Mouse (Mus musculus): ENCODE measurements at regions not wholly inside any gene's neighbourhood (a gene's known extent, or its start where the extent isn't known, plus 50 kb on each side); places are given as distances from the start of the nearest gene placed in this dataset.

DNA sequence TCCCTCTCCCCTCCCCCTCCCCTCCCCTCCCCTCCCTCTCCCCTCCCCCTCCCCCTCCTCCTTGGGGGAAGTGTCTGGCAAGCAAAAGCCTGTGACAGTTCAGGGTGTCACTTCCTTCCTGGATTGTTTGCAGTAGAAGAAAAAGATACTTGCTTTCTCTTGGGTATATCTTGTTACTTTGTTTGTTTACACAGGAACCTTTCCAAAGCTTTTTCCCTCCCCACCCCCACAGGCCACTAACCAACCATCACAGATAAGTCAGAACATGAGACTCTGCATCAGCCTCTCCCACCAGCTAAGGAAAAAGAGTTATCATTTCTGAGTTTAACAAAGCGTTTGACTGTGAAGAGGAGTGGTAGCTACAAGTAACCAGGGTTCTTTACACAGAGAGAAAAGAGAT lies 95.5 kb upstream of the Ado start:
- no peak for ATAC-seq (ENCODE audit: extremely low read depth, insufficient number of reproducible peaks, low FRiP score, low TSS enrichment)
- 0 out of 2 replicates have a peak overlapping the region, but pooled peaks have one; percentile 24 for H3K27ac ChIP-seq (replicated peaks)
- WGBS: 7% methylated on average over 1 of the region's 1 CpGs
- H3K9ac ChIP-seq: no peak overlapping the region
- H3K4me2 ChIP-seq: no peak overlapping the region
- no peaks in the 10 kb centered on the region for H3K36me3 ChIP-seq
- peaks cover 28% of the 10 kb centered on the region for H3K4me1 ChIP-seq
- no peaks in the 10 kb centered on the region; the same call in 1 of the 2 replicates for H3K27me3 ChIP-seq (replicated peaks)
- no peaks in the 10 kb centered on the region for H3K9me3 ChIP-seq
- H3K4me3 ChIP-seq: no peak overlapping the region

DNA sequence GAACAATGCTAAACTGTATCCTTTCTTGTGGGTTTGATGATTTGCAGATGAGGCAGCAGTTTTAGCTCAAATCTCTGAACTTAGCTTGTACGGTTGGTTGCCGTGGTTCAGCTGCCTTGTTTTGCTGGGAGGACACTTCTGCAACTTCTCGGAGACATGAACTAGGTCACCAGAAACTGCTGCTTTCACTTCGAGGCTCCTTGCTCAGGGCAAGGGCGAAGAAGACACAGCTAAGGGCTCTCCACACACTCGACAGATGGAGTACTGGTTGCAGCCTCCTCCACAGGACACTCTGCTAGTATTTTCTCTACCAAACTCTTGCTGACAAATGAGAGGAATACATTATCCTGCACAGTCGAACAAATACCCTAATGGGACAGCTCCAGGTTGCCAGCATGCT lies 94.9 kb upstream of the Ado start:
- H3K9me3 ChIP-seq: no peaks in the 10 kb centered on the region
- H3K4me1 ChIP-seq: peaks cover 26% of the 10 kb centered on the region
- 26% methylated on average over 7 of the region's 7 CpGs for WGBS
- no peak for ATAC-seq (ENCODE audit: extremely low read depth, insufficient number of reproducible peaks, low FRiP score, low TSS enrichment)
- H3K9ac ChIP-seq: no peak overlapping the region
- no peaks in the 10 kb centered on the region; the same call in 1 of the 2 replicates for H3K27me3 ChIP-seq (replicated peaks)
- no peak overlapping the region for H3K4me2 ChIP-seq
- H3K4me3 ChIP-seq: no peak overlapping the region
- no peak overlapping the region for H3K27ac ChIP-seq (replicated peaks)
- H3K36me3 ChIP-seq: no peaks in the 10 kb centered on the region

DNA sequence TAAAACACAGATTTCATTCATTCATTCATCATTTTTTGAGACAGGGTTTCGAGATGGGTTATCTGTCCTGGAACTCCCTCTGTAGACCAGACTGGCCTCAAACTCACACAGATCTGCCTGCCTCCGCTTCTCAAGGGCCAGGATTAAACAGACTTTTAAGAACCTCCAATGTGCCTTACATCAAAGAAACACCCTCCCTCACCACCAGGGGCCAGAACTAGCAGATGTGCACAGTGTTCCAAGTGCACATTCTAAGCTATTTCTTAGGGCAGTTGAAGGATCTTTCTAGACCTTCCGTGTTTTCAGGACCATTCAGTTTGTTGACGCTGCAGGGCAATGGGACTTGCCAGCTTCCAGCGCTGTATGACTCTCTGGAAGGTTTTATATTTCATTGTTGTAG lies 88.6 kb upstream of the Ado start:
- no peaks in the 10 kb centered on the region for H3K36me3 ChIP-seq
- no peaks in the 10 kb centered on the region for H3K27me3 ChIP-seq (replicated peaks)
- no peak overlapping the region for H3K27ac ChIP-seq (replicated peaks)
- ATAC-seq (ENCODE audit: extremely low read depth, insufficient number of reproducible peaks, low FRiP score, low TSS enrichment): no peak
- peaks cover 5% of the 10 kb centered on the region; the same call in 1 of the 2 replicates for H3K4me1 ChIP-seq
- 53% methylated on average over 5 of the region's 5 CpGs for WGBS
- no peak overlapping the region for H3K4me3 ChIP-seq
- H3K9me3 ChIP-seq: no peaks in the 10 kb centered on the region
- no peak overlapping the region for H3K9ac ChIP-seq
- peak overlapping the region; percentile 64; the same call in 1 of the 2 replicates for H3K4me2 ChIP-seq

DNA sequence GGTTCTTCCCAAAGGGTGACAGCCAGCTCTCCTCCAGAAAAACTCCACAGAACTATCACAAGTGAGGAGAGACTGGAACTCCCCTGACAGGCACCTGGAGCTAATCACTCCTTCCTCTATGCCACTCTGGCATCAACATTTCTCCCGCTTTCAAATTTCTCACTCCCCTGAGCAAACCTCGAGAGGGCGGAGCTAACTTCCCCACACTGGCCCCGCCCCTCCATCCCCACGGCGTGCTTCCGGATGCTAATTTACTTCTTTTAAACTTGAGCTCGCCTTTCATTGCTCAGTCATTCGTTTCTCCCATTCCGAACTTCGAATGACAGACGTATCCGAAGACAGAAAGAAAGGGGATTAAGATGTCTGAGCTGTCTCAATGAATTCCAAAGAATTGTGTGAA lies 87.8 kb upstream of the Ado start:
- peaks cover 5% of the 10 kb centered on the region; the same call in 1 of the 2 replicates for H3K4me1 ChIP-seq
- H3K9ac ChIP-seq: no peak overlapping the region
- ATAC-seq (ENCODE audit: extremely low read depth, insufficient number of reproducible peaks, low FRiP score, low TSS enrichment): no peak
- no peaks in the 10 kb centered on the region for H3K27me3 ChIP-seq (replicated peaks)
- 6% methylated on average over 13 of the region's 13 CpGs for WGBS
- no peaks in the 10 kb centered on the region for H3K36me3 ChIP-seq
- H3K9me3 ChIP-seq: no peaks in the 10 kb centered on the region
- no peak overlapping the region for H3K27ac ChIP-seq (replicated peaks)
- peak overlapping the region; percentile 30 for H3K4me3 ChIP-seq
- H3K4me2 ChIP-seq: peak overlapping the region; percentile 64

DNA sequence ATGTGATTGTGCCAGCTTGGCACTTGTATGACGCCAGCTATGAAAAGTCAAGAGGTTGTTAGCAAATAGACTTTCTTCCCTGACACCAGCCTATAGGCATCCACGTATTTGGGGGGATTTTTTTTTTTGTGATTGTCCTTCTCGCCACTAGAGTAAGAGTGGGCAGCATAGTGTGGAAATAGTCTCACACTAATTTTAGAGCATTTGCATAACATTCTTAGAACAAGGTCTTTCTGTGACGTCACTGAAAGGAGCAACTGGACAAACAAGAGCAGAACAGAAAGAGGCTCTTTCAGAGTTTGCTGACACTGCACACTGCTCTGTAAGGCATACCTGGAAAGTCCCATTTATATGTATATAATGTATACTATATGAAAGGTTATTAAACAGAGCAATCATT lies 86.0 kb upstream of the Ado start:
- no peaks in the 10 kb centered on the region for H3K36me3 ChIP-seq
- no peak for ATAC-seq (ENCODE audit: extremely low read depth, insufficient number of reproducible peaks, low FRiP score, low TSS enrichment)
- no peak overlapping the region for H3K4me3 ChIP-seq
- H3K27ac ChIP-seq (replicated peaks): no peak overlapping the region
- H3K4me1 ChIP-seq: peaks cover 5% of the 10 kb centered on the region; the same call in 1 of the 2 replicates
- H3K9me3 ChIP-seq: no peaks in the 10 kb centered on the region
- H3K9ac ChIP-seq: no peak overlapping the region
- H3K4me2 ChIP-seq: no peak overlapping the region
- 73% methylated on average over 4 of the region's 4 CpGs for WGBS
- no peaks in the 10 kb centered on the region for H3K27me3 ChIP-seq (replicated peaks)

DNA sequence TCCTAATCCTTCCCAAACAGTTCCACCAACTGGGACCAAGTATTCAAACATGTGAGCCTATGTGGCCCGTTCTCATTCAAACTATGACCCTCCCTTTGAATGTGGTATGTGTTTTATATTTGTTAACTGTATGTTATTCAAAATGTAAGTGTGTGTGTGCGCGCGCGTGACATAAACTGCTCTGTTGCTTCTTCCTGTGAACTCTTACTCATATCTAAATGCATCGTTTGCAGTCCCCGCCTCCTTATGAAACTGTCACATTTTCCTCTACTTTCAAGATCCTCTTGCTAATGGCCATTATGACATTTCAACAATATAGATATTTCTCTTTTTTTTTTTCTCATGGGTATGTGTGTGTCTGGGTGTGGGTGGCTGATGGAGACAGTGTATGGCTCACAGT lies 84.3 kb upstream of the Ado start:
- ATAC-seq (ENCODE audit: extremely low read depth, insufficient number of reproducible peaks, low FRiP score, low TSS enrichment): no peak
- WGBS: 89% methylated on average over 7 of the region's 7 CpGs
- no peak overlapping the region for H3K4me2 ChIP-seq

DNA sequence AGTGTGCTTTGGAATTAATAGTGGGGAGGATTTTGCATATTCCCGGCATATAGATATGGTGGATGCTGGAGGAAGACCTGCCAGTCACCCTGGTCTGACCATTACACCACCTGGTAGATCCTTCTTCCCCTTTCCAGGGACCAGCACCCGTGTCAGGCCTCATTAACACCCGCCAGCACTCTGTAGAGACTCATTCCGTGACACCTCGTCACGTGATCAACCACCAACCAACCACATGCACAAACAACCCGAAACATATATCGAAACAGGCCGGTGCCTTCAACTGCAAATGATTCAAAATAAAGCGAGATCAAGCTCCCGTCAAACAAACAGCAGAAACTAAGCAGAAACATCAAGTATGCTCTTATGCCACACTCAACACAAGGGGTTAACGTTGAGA lies 74.6 kb upstream of the Ado start:
- no peak overlapping the region for H3K27ac ChIP-seq (replicated peaks)
- 76% methylated on average over 12 of the region's 12 CpGs for WGBS
- no peaks in the 10 kb centered on the region for H3K36me3 ChIP-seq
- H3K27me3 ChIP-seq (replicated peaks): no peaks in the 10 kb centered on the region
- no peaks in the 10 kb centered on the region for H3K9me3 ChIP-seq
- H3K9ac ChIP-seq: no peak overlapping the region
- no peak overlapping the region for H3K4me2 ChIP-seq
- no peak for ATAC-seq (ENCODE audit: extremely low read depth, insufficient number of reproducible peaks, low FRiP score, low TSS enrichment)
- no peaks in the 10 kb centered on the region for H3K4me1 ChIP-seq
- H3K4me3 ChIP-seq: no peak overlapping the region

More for the DNA sequence above, 84.3 kb upstream of the Ado start:
- Histone ChIP-seq H3K36me3 (no peaks in the 10 kb centered on the region), H3K27ac (replicated peaks) (no peak overlapping the region), H3K4me1 (peaks cover 5% of the 10 kb centered on the region; the same call in 1 of the 2 replicates), H3K9me3 (no peaks in the 10 kb centered on the region), H3K9ac (no peak overlapping the region), H3K27me3 (replicated peaks) (no peaks in the 10 kb centered on the region), H3K4me3 (no peak overlapping the region)

DNA sequence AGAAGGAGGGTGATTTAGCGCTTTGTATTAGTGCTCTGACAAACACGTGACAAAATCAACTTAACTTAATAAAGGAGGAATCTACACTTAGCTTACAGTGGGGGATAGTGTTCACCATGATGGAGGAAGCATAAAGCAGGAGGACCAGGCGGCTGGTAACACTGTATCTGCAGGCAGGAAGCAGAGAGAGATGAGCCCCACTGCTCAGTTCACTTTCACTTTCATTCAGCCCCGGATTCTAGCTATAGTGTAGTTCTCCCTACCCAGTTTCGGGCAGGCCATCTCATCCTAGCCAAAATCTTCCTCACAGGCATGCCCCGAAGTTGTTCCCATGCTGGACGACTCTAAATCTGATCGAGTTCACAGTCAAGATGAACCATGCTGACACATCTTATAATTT lies 71.3 kb upstream of the Ado start:
- H3K27ac ChIP-seq (replicated peaks): no peak overlapping the region

DNA sequence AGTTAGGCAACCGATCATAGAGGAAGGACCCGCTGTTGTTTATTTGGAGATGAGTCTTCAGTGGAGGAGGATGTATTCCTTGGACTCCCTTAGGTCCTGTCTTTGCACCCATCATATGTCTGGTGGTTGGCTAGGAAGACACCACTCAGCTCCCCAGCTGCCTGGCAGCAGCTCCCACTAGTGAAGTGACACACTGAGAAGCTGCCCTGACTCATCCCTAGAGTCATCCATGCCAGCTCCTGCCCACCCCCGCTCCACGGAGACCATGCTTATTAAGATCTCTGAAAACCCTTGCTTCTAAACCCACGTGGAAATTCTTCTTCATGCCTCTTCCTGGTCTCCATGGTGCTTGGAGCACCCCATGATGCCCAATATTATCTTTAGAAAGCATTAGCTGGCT lies 69.4 kb upstream of the Ado start:
- H3K4me1 ChIP-seq: no peaks in the 10 kb centered on the region
- no peak overlapping the region for H3K4me2 ChIP-seq
- 74% methylated on average over 5 of the region's 5 CpGs for WGBS
- no peak for ATAC-seq (ENCODE audit: extremely low read depth, insufficient number of reproducible peaks, low FRiP score, low TSS enrichment)
- H3K9ac ChIP-seq: no peak overlapping the region
- no peak overlapping the region for H3K27ac ChIP-seq (replicated peaks)
- H3K9me3 ChIP-seq: no peaks in the 10 kb centered on the region
- H3K4me3 ChIP-seq: no peak overlapping the region
- H3K36me3 ChIP-seq: no peaks in the 10 kb centered on the region
- H3K27me3 ChIP-seq (replicated peaks): no peaks in the 10 kb centered on the region

More for the DNA sequence above, 71.3 kb upstream of the Ado start:
- WGBS: 72% methylated on average over 8 of the region's 8 CpGs
- Histone ChIP-seq H3K4me1 (no peaks in the 10 kb centered on the region), H3K9ac (no peak overlapping the region), H3K4me3 (no peak overlapping the region), H3K9me3 (no peaks in the 10 kb centered on the region), H3K36me3 (no peaks in the 10 kb centered on the region), H3K4me2 (no peak overlapping the region), H3K27me3 (replicated peaks) (no peaks in the 10 kb centered on the region)
- ATAC-seq (ENCODE audit: extremely low read depth, insufficient number of reproducible peaks, low FRiP score, low TSS enrichment): no peak

DNA sequence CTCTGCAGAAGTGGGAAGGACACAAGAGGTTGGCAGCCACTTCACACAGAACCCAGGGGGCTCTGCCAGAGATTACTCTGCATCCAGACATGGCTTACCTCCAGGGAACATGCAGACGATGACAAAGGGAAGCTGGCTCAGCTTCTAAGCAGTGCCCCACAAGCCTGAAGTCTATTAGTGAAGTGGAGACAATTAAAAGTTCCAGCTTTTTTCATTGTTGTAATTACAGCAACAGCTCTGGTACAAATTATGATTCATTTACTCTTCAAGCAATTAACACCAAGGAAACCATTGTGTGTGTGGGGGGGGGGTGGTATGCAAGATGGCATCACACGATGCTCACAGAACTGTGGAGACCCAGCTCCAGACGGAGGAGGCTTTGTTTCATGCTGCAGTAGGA lies 66.3 kb upstream of the Ado start:
- no peak overlapping the region for H3K9ac ChIP-seq
- H3K4me2 ChIP-seq: no peak overlapping the region
- no peak overlapping the region for H3K4me3 ChIP-seq
- H3K36me3 ChIP-seq: no peaks in the 10 kb centered on the region
- no peak for ATAC-seq (ENCODE audit: extremely low read depth, insufficient number of reproducible peaks, low FRiP score, low TSS enrichment)
- WGBS: 62% methylated on average over 3 of the region's 3 CpGs
- no peak overlapping the region for H3K27ac ChIP-seq (replicated peaks)
- no peaks in the 10 kb centered on the region for H3K4me1 ChIP-seq
- H3K27me3 ChIP-seq (replicated peaks): no peaks in the 10 kb centered on the region
- no peaks in the 10 kb centered on the region for H3K9me3 ChIP-seq

DNA sequence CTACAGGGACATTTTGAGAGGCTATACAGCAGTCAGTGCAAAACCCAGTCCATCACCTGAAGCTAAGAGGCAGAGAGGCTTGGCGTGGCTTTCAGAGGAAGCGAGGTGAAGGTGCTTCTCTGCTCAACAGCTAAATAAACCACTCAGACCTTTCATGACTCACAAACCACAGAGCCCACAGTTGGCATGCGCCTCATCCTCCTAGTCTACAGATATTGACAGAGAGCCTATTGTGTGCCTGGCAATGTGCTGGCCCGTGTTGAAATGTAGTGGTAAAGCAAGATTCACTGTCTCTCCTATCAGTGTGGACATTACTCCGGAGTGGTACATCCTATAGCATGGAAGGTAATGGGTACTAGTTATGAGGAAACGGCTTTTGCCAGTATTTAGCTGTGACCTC lies 61.9 kb upstream of the Ado start:
- Histone ChIP-seq H3K9ac (no peak overlapping the region), H3K9me3 (no peaks in the 10 kb centered on the region), H3K27me3 (replicated peaks) (no peaks in the 10 kb centered on the region), H3K27ac (replicated peaks) (no peak overlapping the region), H3K4me3 (no peak overlapping the region), H3K4me2 (no peak overlapping the region), H3K4me1 (no peaks in the 10 kb centered on the region), H3K36me3 (no peaks in the 10 kb centered on the region)
- 73% methylated on average over 6 of the region's 6 CpGs for WGBS
- no peak for ATAC-seq (ENCODE audit: extremely low read depth, insufficient number of reproducible peaks, low FRiP score, low TSS enrichment)

DNA sequence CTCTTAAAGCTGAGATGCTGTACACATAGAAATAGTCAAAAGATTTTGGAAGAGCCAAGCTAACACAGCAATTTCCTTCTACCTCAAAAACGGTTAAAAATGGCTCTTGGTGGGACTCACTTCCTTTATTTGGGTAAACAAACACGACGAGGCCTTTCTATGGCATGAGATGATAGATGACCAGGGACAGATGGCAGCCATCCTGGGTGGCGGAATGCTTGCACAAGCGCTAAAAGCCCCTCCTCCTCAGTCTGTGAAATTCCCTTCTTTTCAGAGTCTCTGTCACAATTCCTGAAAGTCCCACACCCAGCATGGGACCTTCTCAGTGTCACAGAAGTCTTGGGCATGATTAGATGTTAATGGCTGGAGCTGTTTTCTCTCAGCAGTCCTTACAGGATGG lies 59.3 kb upstream of the Ado start:
- Histone ChIP-seq H3K4me2 (no peak overlapping the region), H3K36me3 (no peaks in the 10 kb centered on the region), H3K4me3 (no peak overlapping the region), H3K4me1 (peaks cover 3% of the 10 kb centered on the region; the same call in 1 of the 2 replicates), H3K9ac (no peak overlapping the region), H3K9me3 (no peaks in the 10 kb centered on the region), H3K27me3 (replicated peaks) (no peaks in the 10 kb centered on the region), H3K27ac (replicated peaks) (no peak overlapping the region)
- 43% methylated on average over 5 of the region's 5 CpGs for WGBS
- no peak for ATAC-seq (ENCODE audit: extremely low read depth, insufficient number of reproducible peaks, low FRiP score, low TSS enrichment)
